Mouse (Mus musculus) spleen, adult 2 months (tissue): ENCODE results near the gene Slc16a1.

Experiments used
- CTCF ChIP-seq: fragments of 200-500 bp; IDR thresholded peaks from 2 replicates; pipeline ENCODE4 v1.5.1; 2011; ENCODE audit warnings: mild to moderate bottlenecking, inconsistent platforms; ENCODE audit not compliant: insufficient read depth, insufficient read length, insufficient replicate concordance; ENCODE audit errors: extremely low read depth
- POLR2A ChIP-seq: fragments of 200-500 bp; IDR thresholded peaks from 2 replicates; pipeline ENCODE4 v1.6.1; 2011; ENCODE audit warnings: low read depth, low read length, inconsistent platforms

DNA sequence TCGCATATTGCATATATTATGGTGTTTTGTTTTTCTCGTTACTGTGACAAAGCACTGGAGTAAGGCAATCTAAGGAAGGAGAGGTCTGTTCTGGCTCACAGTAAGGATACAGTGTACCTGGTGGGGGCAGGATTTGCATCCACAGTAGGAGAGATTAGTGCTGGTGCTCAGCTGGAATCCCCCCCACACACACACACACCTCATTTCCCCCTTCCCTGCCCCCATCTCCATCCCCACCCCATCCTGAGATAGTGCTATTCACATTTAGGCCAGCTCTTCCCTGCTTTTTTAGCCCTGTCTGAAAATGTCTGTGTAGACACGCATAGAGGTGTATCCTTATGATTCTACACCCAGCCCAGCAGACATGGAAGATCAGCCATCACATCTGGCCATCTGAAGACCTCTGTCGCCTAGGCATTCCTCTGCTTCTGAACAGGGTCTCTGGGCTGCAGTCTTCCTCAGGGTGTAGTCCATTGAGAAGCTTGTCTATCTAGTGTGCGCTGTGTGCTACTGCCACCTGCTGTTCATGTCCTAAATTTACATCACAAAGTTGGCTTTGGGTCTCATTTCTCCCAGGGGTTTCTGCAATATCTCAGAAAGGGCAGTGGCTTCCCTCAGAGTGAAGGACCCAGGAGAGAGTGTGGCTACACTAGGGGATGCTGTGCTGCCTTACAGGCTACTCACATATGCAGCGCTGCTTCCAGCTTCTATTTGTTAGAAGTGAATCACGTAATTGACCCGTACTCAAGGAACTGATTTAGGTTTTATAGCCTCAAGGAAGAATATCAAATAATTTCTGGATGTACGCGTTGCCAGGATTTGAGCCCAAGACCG is 44.4 kb downstream of the Slc16a1 start:
- TF ChIP-seq POLR2A (no peak), CTCF (peak; percentile 68; the same call in 1 of the 2 replicates)
